Mouse (Mus musculus) testis, adult 2 months (tissue): ENCODE measurements at regions not wholly inside any gene's neighbourhood (a gene's known extent, or its start where the extent isn't known, plus 50 kb on each side); places are given as distances from the start of the nearest gene placed in this dataset.
"Not testable (repeated sequence)": the region's sequence is repeated elsewhere in the genome, so short reads cannot be mapped to it uniquely, and the experiment has no call there.

ENCODE experiments used
- H3K27ac ChIP-seq: fragments of 200-500 bp; 2 replicates; pipeline ENCODE4 v1.5.1; 2012; ENCODE audit warnings: low read depth, low read length; ENCODE audit not compliant: control insufficient read depth, insufficient read depth
- H3K27me3 ChIP-seq: fragments of 200-500 bp; 2 replicates; pipeline ENCODE4 v1.6.1; 2012; ENCODE audit warnings: mild to moderate bottlenecking, low read length, moderate library complexity; ENCODE audit not compliant: control insufficient read depth, insufficient read depth
- H3K36me3 ChIP-seq: fragments of 200-500 bp; 2 replicates; pipeline ENCODE4 v1.6.1; 2012; ENCODE audit warnings: mild to moderate bottlenecking, low read length; ENCODE audit not compliant: control insufficient read depth, insufficient read depth
- H3K4me1 ChIP-seq: fragments of 200-500 bp; 2 replicates; pipeline ENCODE4 v1.6.1; 2012; ENCODE audit warnings: low read length; ENCODE audit not compliant: control insufficient read depth, insufficient read depth
- H3K4me3 ChIP-seq: fragments of 200-500 bp; 2 replicates; pipeline ENCODE4 v1.5.1; 2012; ENCODE audit warnings: low read depth, mild to moderate bottlenecking, low read length, moderate library complexity, mixed read lengths; ENCODE audit not compliant: control insufficient read depth

- not testable (repeated sequence) for H3K27me3 ChIP-seq, H3K27ac ChIP-seq, H3K36me3 ChIP-seq, H3K4me1 ChIP-seq
- peak overlapping the region; percentile 50 for H3K4me3 ChIP-seq
These were observed 566.6 kb upstream of the Gm21863 start for GRCm38 (mm10) chr12:19387706-19388105.
